Comparison of ENCODE assay signal across 8 mouse cellular contexts in genomic region chr7:79089111-79089510, GRCm38 (mm10). TPM values are rescaled to one million over a fixed set of nuclear protein-coding genes. Genes with fewer than 3 reads are reported as not detected.
DNase-seq lines count a peak whose midpoint lies in the region; ATAC-seq and TF ChIP-seq lines count a peak whose summit lies in the region.
"Had no signal": no experiment of that assay in that cellular context is flagged by ENCODE, and none has a peak within 500 bp of the region (broad histone marks: within the 10 kb centered on the region; RNA-seq: fewer than 3 reads in every experiment).

No protein-coding gene starts in this region.

- no peaks in the 10 kb centered on the region for H3K27me3 ChIP-seq in kidney, embryonic 16.5 days (ENCODE audit: insufficient read depth, low read length)
- H3K27me3 ChIP-seq in ES-Bruce4 (ENCODE audit: control insufficient read depth, insufficient read depth, low read length, poor library complexity, severe bottlenecking) = no peaks in the 10 kb centered on the region
- H3K27me3 ChIP-seq: limb, embryonic 15.5 days had no signal

- peak; percentile 19 for DNase-seq in kidney, adult 18-20 months
- DNase-seq in 3T3-L1 (ENCODE audit: low read depth, low spot score) = peak; percentile 17
- DNase-seq in induced T-regulatory cell, adult 2 months (ENCODE audit: low read depth) = peak; percentile 27
- no peak for DNase-seq in spleen, postnatal 14 days (ENCODE audit: low spot score in 2 of 2)
- DNase-seq in frontal cortex, postnatal 14 days (ENCODE audit: low spot score in 2 of 2) = no peak

- WGBS in kidney, embryonic 16.5 days = 68% methylated on average over 4 of the region's 4 CpGs

- H3K4me3 ChIP-seq in kidney, embryonic 16.5 days (ENCODE audit: low read length) = no peak overlapping the region
- peak overlapping the region; percentile 64 for H3K4me3 ChIP-seq in ES-Bruce4 (ENCODE audit: low read depth, low read length)
- H3K4me3 ChIP-seq: limb, embryonic 15.5 days had no signal

- H3K9me3 ChIP-seq in kidney, embryonic 16.5 days (ENCODE audit: low read length) = no peaks in the 10 kb centered on the region
- H3K9me3 ChIP-seq in ES-Bruce4 (replicated peaks; ENCODE audit: control insufficient read depth, insufficient read depth, low read length, poor library complexity, severe bottlenecking) = no peaks in the 10 kb centered on the region
- H3K9me3 ChIP-seq: limb, embryonic 15.5 days had no signal

- ATAC-seq in kidney, embryonic 16.5 days (ENCODE audit: low FRiP score, low TSS enrichment) = no peak

- TF ChIP-seq EP300 in ES-Bruce4 (IDR thresholded peaks at IDR 0.05; ENCODE audit: insufficient read depth, low read depth, low read length) = no peak

- H3K27ac ChIP-seq in kidney, embryonic 16.5 days (ENCODE audit: low read length) = no peak overlapping the region
- H3K27ac ChIP-seq in ES-Bruce4 (ENCODE audit: insufficient read depth, low read length) = no peak overlapping the region
- H3K27ac ChIP-seq: limb, embryonic 15.5 days had no signal

- no peaks in the 10 kb centered on the region for H3K4me1 ChIP-seq in kidney, embryonic 16.5 days (ENCODE audit: insufficient read depth, low read length)
- no peaks in the 10 kb centered on the region for H3K4me1 ChIP-seq in ES-Bruce4 (ENCODE audit: control insufficient read depth, insufficient read depth, low read length)
- H3K4me1 ChIP-seq: limb, embryonic 15.5 days had no signal

- TF ChIP-seq POLR2A in ES-Bruce4 (IDR thresholded peaks at IDR 0.05; ENCODE audit: insufficient read depth, low read length) = no peak

- TF ChIP-seq CTCF in ES-Bruce4 (IDR thresholded peaks at IDR 0.05; ENCODE audit: low read depth, low read length) = no peak

- H3K9ac ChIP-seq in kidney, embryonic 16.5 days (replicated peaks; ENCODE audit: low read length) = no peak overlapping the region
- H3K9ac ChIP-seq in ES-Bruce4 (ENCODE audit: low read depth, poor library complexity, severe bottlenecking) = peak overlapping the region; percentile 49
- H3K9ac ChIP-seq: limb, embryonic 15.5 days had no signal

- H3K36me3 ChIP-seq in kidney, embryonic 16.5 days (ENCODE audit: insufficient read depth, low read length) = no peaks in the 10 kb centered on the region
- no peaks in the 10 kb centered on the region for H3K36me3 ChIP-seq in ES-Bruce4 (ENCODE audit: control insufficient read depth, insufficient read depth, low read length, poor library complexity, severe bottlenecking)

- no peak overlapping the region for H3K4me2 ChIP-seq in kidney, embryonic 16.5 days (replicated peaks; ENCODE audit: low read depth, low read length)
- H3K4me2 ChIP-seq: limb, embryonic 15.5 days had no signal

RNA-seq across cellular contexts. Expression of gene Acan, which starts 35.8 kb away (rescaled TPM):
- 0.23 and 0.31 TPM in 2 replicates for polyA plus RNA-seq in kidney, embryonic 16.5 days (2015; fragmentation: Nextera tagmentation; extraction: Ambion mirVana)
- 2.0 TPM in 2 replicates for polyA plus RNA-seq in ES-Bruce4 (2011; ENCODE audit: insufficient read depth, insufficient read length, low read depth, missing spikeins)

RNA-seq across cellular contexts. Expression of gene Hapln3, which starts 41.7 kb away (rescaled TPM):
- 4.3 and 4.4 TPM in 2 replicates for polyA plus RNA-seq in kidney, embryonic 16.5 days (2015; fragmentation: Nextera tagmentation; extraction: Ambion mirVana)
- 0.56 and 1.7 TPM in 2 replicates for polyA plus RNA-seq in ES-Bruce4 (2011; ENCODE audit: insufficient read depth, insufficient read length, low read depth, missing spikeins)

RNA-seq across cellular contexts. Expression of gene Mfge8, which starts 59.7 kb away (rescaled TPM):
- polyA plus RNA-seq in kidney, embryonic 16.5 days (2015; fragmentation: Nextera tagmentation; extraction: Ambion mirVana) = 298 and 328 TPM in 2 replicates
- 148 and 151 TPM in 2 replicates for polyA plus RNA-seq in ES-Bruce4 (2011; ENCODE audit: insufficient read depth, insufficient read length, low read depth, missing spikeins)

Comparison
In these comparisons a context has a peak if more than half of its experiments do, and no peak if none do; other contexts are left out.
1. DNase-seq: peak in kidney, adult 18-20 months (single experiment), 3T3-L1 (single experiment) and induced T-regulatory cell, adult 2 months (single experiment); none in spleen, postnatal 14 days (0 of 2) and frontal cortex, postnatal 14 days (0 of 2).